Mouse (Mus musculus) gastrocnemius, adult 8-10 months (tissue): Measurements from ENCODE around the gene Gsx2. TPM values are rescaled to one million over a fixed set of nuclear protein-coding genes. Genes with fewer than 3 reads are reported as not detected.

Experiments
- DNase-seq, 2 experiments: peaks; one replicate each; pipeline ENCODE4 v3.0.0; 2022; ENCODE audit warnings: low spot score in 2 of 2
- total RNA-seq, 4 experiments: library from RNA; stranded (reverse); gene quantifications; 2 replicates each; pipeline ENCODE4 v1.2.4; 2022

Gsx2 gene
- not detected for total RNA-seq

GRCm38 (mm10) chr5:75075383-75075941, at the start of gene Gsx2:
TSS of gene Gsx2 (plus strand) at chr5:75075601.
- no peak for DNase-seq

- DNase-seq, result no peak
These were observed 39.9 kb upstream of the Gsx2 start for GRCm38 (mm10) chr5:75035475-75035874.

GRCm38 (mm10) chr5:75039307-75039706, 36.1 kb upstream of the Gsx2 start:
- DNase-seq, result no peak

GRCm38 (mm10) chr5:75043011-75043445, 32.4 kb upstream of the Gsx2 start:
- no peak for DNase-seq

- peak in 1 of 2 experiments; percentile 14 for DNase-seq
These were observed 31.6 kb upstream of the Gsx2 start for GRCm38 (mm10) chr5:75043621-75044301.

GRCm38 (mm10) chr5:75044310-75044904, 31.0 kb upstream of the Gsx2 start, which contains the start of gene Chic2:
TSS of gene Chic2 (minus strand) at chr5:75044774.
- peak; percentile 68 to 83 for DNase-seq

- no peak for DNase-seq
These were observed 30.0 kb upstream of the Gsx2 start for GRCm38 (mm10) chr5:75045371-75045770.

- DNase-seq, result peak; percentile 28 to 34
These were observed 28.6 kb upstream of the Gsx2 start for GRCm38 (mm10) chr5:75046681-75047321.

- DNase-seq, result no peak
These were observed 24.3 kb upstream of the Gsx2 start for GRCm38 (mm10) chr5:75051109-75051508.

GRCm38 (mm10) chr5:75063177-75063576, 12.2 kb upstream of the Gsx2 start:
- DNase-seq, result no peak

- no peak for DNase-seq
These were observed 8.7 kb upstream of the Gsx2 start for GRCm38 (mm10) chr5:75066715-75067114.

GRCm38 (mm10) chr5:75067125-75067756, 8.2 kb upstream of the Gsx2 start:
- no peak for DNase-seq

- no peak for DNase-seq
These were observed 5.3 kb upstream of the Gsx2 start for GRCm38 (mm10) chr5:75070132-75070531.

- DNase-seq, result no peak
These were observed 4.6 kb upstream of the Gsx2 start for GRCm38 (mm10) chr5:75070656-75071375.

GRCm38 (mm10) chr5:75071951-75072350, 3.5 kb upstream of the Gsx2 start:
- DNase-seq, result no peak

GRCm38 (mm10) chr5:75072532-75072931, 2.9 kb upstream of the Gsx2 start:
- DNase-seq, result no peak

GRCm38 (mm10) chr5:75073167-75073566, 2.2 kb upstream of the Gsx2 start:
- no peak for DNase-seq

- no peak for DNase-seq
These were observed 1.7 kb upstream of the Gsx2 start for GRCm38 (mm10) chr5:75073684-75074083.

- DNase-seq, result no peak
These were observed 1.3 kb upstream of the Gsx2 start for GRCm38 (mm10) chr5:75074132-75074531.

GRCm38 (mm10) chr5:75074537-75075382, 641 bp upstream of the Gsx2 start:
- DNase-seq, result no peak
